32 mouse cellular contexts compared by ENCODE assay signal in genomic region chr11:113363739-113364138, GRCm38 (mm10).
A peak's percentile ranks its signal among the peaks of the same experiment; 100 is the strongest.
DNase-seq lines count a peak whose midpoint lies in the region; ATAC-seq lines count a peak whose summit lies in the region.
"Had no signal": no experiment of that assay in that cellular context is flagged by ENCODE, and none has a peak within 500 bp of the region (broad histone marks: within the 10 kb centered on the region; RNA-seq: fewer than 3 reads in every experiment).

No protein-coding gene starts in this region.

- no peak overlapping the region; the same call in 1 of the 2 replicates for H3K27ac ChIP-seq in midbrain, embryonic 14.5 days (replicated peaks; ENCODE audit: low read depth, low read length)
- H3K27ac ChIP-seq in midbrain, embryonic 11.5 days (ENCODE audit: low read depth, low read length): no peak overlapping the region
- H3K27ac ChIP-seq: embryonic facial prominence, embryonic 13.5 days; forebrain, embryonic 13.5 days; heart, adult 2 months; hindbrain, embryonic 15.5 days; intestine, embryonic 15.5 days; layer of hippocampus, adult 2 months; liver, embryonic 12.5 days; stomach, postnatal 0 days had no signal

- DNase-seq in cerebellum, postnatal 10 days: peak; percentile 41 to 45
- DNase-seq in cerebellum, adult 18-20 months: no peak
- no peak for DNase-seq in frontal cortex, postnatal 10 days (ENCODE audit: low spot score in 2 of 2)
- peak; percentile 52 for DNase-seq in midbrain, embryonic 14.5 days
- no peak for DNase-seq in midbrain, embryonic 11.5 days (ENCODE audit: low spot score, missing footprints)
- DNase-seq in layer of hippocampus, adult 9-11 months: no peak
- DNase-seq: adrenal gland, postnatal 10 days; cerebellum, adult 2 months; cerebellum, postnatal 36 days; heart, adult 2 months; heart, postnatal 14 days; kidney, adult 2 months; kidney, postnatal 36 days; left cerebral cortex, postnatal 4 days; liver, postnatal 0 days; lung, postnatal 4 days; right cerebral cortex, postnatal 4 days; thymus, adult 18-20 months; thymus, postnatal 25 days had no signal

- no peaks in the 10 kb centered on the region for H3K27me3 ChIP-seq in midbrain, embryonic 14.5 days (ENCODE audit: control insufficient read depth, insufficient read depth, low read length)
- no peaks in the 10 kb centered on the region for H3K27me3 ChIP-seq in midbrain, embryonic 11.5 days (ENCODE audit: control insufficient read depth, insufficient read depth, low read length)
- H3K27me3 ChIP-seq: CH12.LX; embryonic facial prominence, embryonic 13.5 days; forebrain, embryonic 13.5 days; hindbrain, embryonic 15.5 days; intestine, embryonic 15.5 days; liver, embryonic 12.5 days; megakaryocyte, embryonic 14.5 days had no signal

- no peaks in the 10 kb centered on the region for H3K9me3 ChIP-seq in midbrain, embryonic 14.5 days (ENCODE audit: control insufficient read depth, low read length)
- H3K9me3 ChIP-seq in midbrain, embryonic 11.5 days (ENCODE audit: control insufficient read depth, low read length): no peaks in the 10 kb centered on the region; the same call in 1 of the 2 replicates
- H3K9me3 ChIP-seq: embryonic facial prominence, embryonic 13.5 days; forebrain, embryonic 13.5 days; hindbrain, embryonic 15.5 days; intestine, embryonic 15.5 days; liver, embryonic 12.5 days had no signal

- no peak overlapping the region for H3K9ac ChIP-seq in midbrain, embryonic 14.5 days (replicated peaks; ENCODE audit: low read length)
- no peak overlapping the region for H3K9ac ChIP-seq in midbrain, embryonic 11.5 days (ENCODE audit: low read length)
- H3K9ac ChIP-seq: embryonic facial prominence, embryonic 13.5 days; forebrain, embryonic 13.5 days; hindbrain, embryonic 15.5 days; intestine, embryonic 15.5 days; liver, embryonic 12.5 days; liver, postnatal 0 days had no signal

- WGBS in midbrain, embryonic 14.5 days: 18% methylated on average over 13 of the region's 13 CpGs
- WGBS in midbrain, embryonic 11.5 days: 19% methylated on average over 13 of the region's 13 CpGs

- ATAC-seq in frontal cortex, adult (ENCODE audit: low TSS enrichment): peak; percentile 31; the same call in 1 of the 2 replicates
- ATAC-seq in midbrain, embryonic 14.5 days (ENCODE audit: low FRiP score, low TSS enrichment): no peak
- no peak for ATAC-seq in midbrain, embryonic 11.5 days (ENCODE audit: low FRiP score)
- ATAC-seq in erythroblast, adult 5-6 weeks (replicated peaks; ENCODE audit: low FRiP score, poor library complexity, severe bottlenecking): no peak
- ATAC-seq: forebrain, embryonic 13.5 days; intestine, embryonic 15.5 days; liver, embryonic 12.5 days; liver, postnatal 0 days; midbrain, embryonic 16.5 days had no signal

- no peaks in the 10 kb centered on the region for H3K36me3 ChIP-seq in midbrain, embryonic 14.5 days (ENCODE audit: control insufficient read depth, insufficient read depth, low read length)
- H3K36me3 ChIP-seq in midbrain, embryonic 11.5 days (ENCODE audit: control insufficient read depth, insufficient read depth, low read length): no peaks in the 10 kb centered on the region
- H3K36me3 ChIP-seq: embryonic facial prominence, embryonic 13.5 days; hindbrain, embryonic 15.5 days; intestine, embryonic 15.5 days had no signal

- no peak overlapping the region for H3K4me2 ChIP-seq in midbrain, embryonic 14.5 days (ENCODE audit: low read length)
- no peak overlapping the region for H3K4me2 ChIP-seq in midbrain, embryonic 11.5 days
- H3K4me2 ChIP-seq: embryonic facial prominence, embryonic 13.5 days; forebrain, embryonic 13.5 days; hindbrain, embryonic 15.5 days; intestine, embryonic 15.5 days; liver, embryonic 12.5 days had no signal

- peaks cover 18% of the 10 kb centered on the region; the same call in 1 of the 2 replicates for H3K4me1 ChIP-seq in midbrain, embryonic 14.5 days (ENCODE audit: control insufficient read depth, insufficient read depth, low read length)
- peaks cover 9% of the 10 kb centered on the region for H3K4me1 ChIP-seq in midbrain, embryonic 11.5 days (ENCODE audit: control insufficient read depth, insufficient read depth, low read length)

- H3K4me3 ChIP-seq in midbrain, embryonic 14.5 days (replicated peaks; ENCODE audit: low read depth, low read length): no peak overlapping the region
- no peak overlapping the region for H3K4me3 ChIP-seq in midbrain, embryonic 11.5 days (ENCODE audit: low read depth, low read length)
- H3K4me3 ChIP-seq: embryonic facial prominence, embryonic 13.5 days; erythroblast, embryonic 14.5 days; forebrain, embryonic 13.5 days; heart, adult 2 months; hindbrain, embryonic 15.5 days; intestine, embryonic 15.5 days; layer of hippocampus, adult 2 months; liver, embryonic 12.5 days; megakaryocyte, embryonic 14.5 days had no signal

Comparison
In these comparisons a context has a peak if more than half of its experiments do, and no peak if none do; other contexts are left out.
1. DNase-seq: peak in cerebellum, postnatal 10 days (2 of 2) and midbrain, embryonic 14.5 days (single experiment); none in cerebellum, adult 18-20 months (0 of 2), frontal cortex, postnatal 10 days (0 of 2), midbrain, embryonic 11.5 days (single experiment) and layer of hippocampus, adult 9-11 months (single experiment).